21 mouse cellular contexts compared by ENCODE assay signal in genomic region chr13:56006827-56007226, GRCm38 (mm10).
DNase-seq lines count a peak whose midpoint lies in the region; ATAC-seq lines count a peak whose summit lies in the region.
"Had no signal": no experiment of that assay in that cellular context is flagged by ENCODE, and none has a peak within 500 bp of the region (broad histone marks: within the 10 kb centered on the region; RNA-seq: fewer than 3 reads in every experiment).

No protein-coding gene starts in this region.

- H3K4me2 ChIP-seq in forebrain, embryonic 15.5 days (replicated peaks): no peak overlapping the region
- H3K4me2 ChIP-seq in forebrain, embryonic 16.5 days (ENCODE audit: low read length): no peak overlapping the region
- H3K4me2 ChIP-seq in liver, embryonic 11.5 days: no peak overlapping the region
- H3K4me2 ChIP-seq: embryonic facial prominence, embryonic 15.5 days; heart, embryonic 12.5 days; hindbrain, embryonic 14.5 days; intestine, embryonic 15.5 days had no signal

- no peaks in the 10 kb centered on the region for H3K27me3 ChIP-seq in forebrain, embryonic 15.5 days
- H3K27me3 ChIP-seq in forebrain, embryonic 10.5 days (ENCODE audit: poor library complexity, severe bottlenecking): no peaks in the 10 kb centered on the region
- no peaks in the 10 kb centered on the region for H3K27me3 ChIP-seq in forebrain, embryonic 16.5 days (replicated peaks; ENCODE audit: control insufficient read depth, insufficient read depth, low read length)
- no peaks in the 10 kb centered on the region; the same call in 1 of the 2 replicates for H3K27me3 ChIP-seq in liver, embryonic 11.5 days (replicated peaks; ENCODE audit: control insufficient read depth, insufficient read depth, low read length)
- H3K27me3 ChIP-seq: embryonic facial prominence, embryonic 15.5 days; Patski had no signal

- WGBS in forebrain, embryonic 15.5 days: 58% methylated on average over 2 of the region's 2 CpGs
- WGBS in forebrain, embryonic 10.5 days: 89% methylated on average over 2 of the region's 2 CpGs
- WGBS in forebrain, embryonic 16.5 days: 49% methylated on average over 2 of the region's 2 CpGs
- 75% methylated on average over 2 of the region's 2 CpGs for WGBS in liver, embryonic 11.5 days

- no peak overlapping the region for H3K9ac ChIP-seq in forebrain, embryonic 15.5 days (replicated peaks)
- no peak overlapping the region for H3K9ac ChIP-seq in forebrain, embryonic 16.5 days (replicated peaks; ENCODE audit: low read depth, low read length)
- no peak overlapping the region for H3K9ac ChIP-seq in liver, embryonic 11.5 days (ENCODE audit: low read depth, low read length)
- H3K9ac ChIP-seq: embryonic facial prominence, embryonic 15.5 days; heart, embryonic 12.5 days; hindbrain, embryonic 14.5 days; intestine, embryonic 15.5 days had no signal

- DNase-seq in forebrain, embryonic 10.5 days (ENCODE audit: extremely low spot score, low spot score): no peak
- peak; percentile 41 for DNase-seq in MN1 (ENCODE audit: low spot score)
- DNase-seq in ovary, adult 18-20 months (ENCODE audit: low spot score): no peak
- DNase-seq in liver, embryonic 11.5 days (ENCODE audit: low spot score): no peak
- DNase-seq: adrenal gland, postnatal 14 days; cerebellum, adult 2 months; embryo, embryonic 11 days; gastrocnemius, adult 2 months; gastrocnemius, postnatal 25 days had no signal

- no peak overlapping the region for H3K4me3 ChIP-seq in forebrain, embryonic 15.5 days
- no peak overlapping the region for H3K4me3 ChIP-seq in forebrain, embryonic 10.5 days
- no peak overlapping the region for H3K4me3 ChIP-seq in forebrain, embryonic 16.5 days (replicated peaks; ENCODE audit: low read length)
- H3K4me3 ChIP-seq in liver, embryonic 11.5 days (ENCODE audit: low read depth, low read length): no peak overlapping the region
- H3K4me3 ChIP-seq: embryonic facial prominence, embryonic 15.5 days; erythroblast, embryonic 14.5 days; gastrocnemius, adult 2 months; heart, embryonic 12.5 days; hindbrain, embryonic 10.5 days; intestine, embryonic 15.5 days had no signal

- peak; percentile 71 for ATAC-seq in forebrain, embryonic 15.5 days (replicated peaks)
- peak; percentile 85 for ATAC-seq in forebrain, embryonic 16.5 days
- ATAC-seq in liver, embryonic 11.5 days (replicated peaks; ENCODE audit: low FRiP score): no peak
- ATAC-seq: activated CD4-positive, CD25-positive, alpha-beta regulatory T cell, adult 4 months; CD4-positive, CD25-positive, alpha-beta regulatory T cell, adult 4 months; intestine, embryonic 15.5 days; Patski had no signal

- peak overlapping the region; percentile 61 for H3K27ac ChIP-seq in forebrain, embryonic 15.5 days (replicated peaks)
- H3K27ac ChIP-seq in forebrain, embryonic 10.5 days: no peak overlapping the region
- peak overlapping the region; percentile 60 for H3K27ac ChIP-seq in forebrain, embryonic 16.5 days (ENCODE audit: low read length)
- H3K27ac ChIP-seq in liver, embryonic 11.5 days (ENCODE audit: low read depth, low read length): no peak overlapping the region
- H3K27ac ChIP-seq: embryonic facial prominence, embryonic 15.5 days; gastrocnemius, adult 2 months; hindbrain, embryonic 10.5 days; hindbrain, embryonic 14.5 days; intestine, embryonic 15.5 days had no signal

- H3K4me1 ChIP-seq in forebrain, embryonic 15.5 days: peaks cover 25% of the 10 kb centered on the region
- H3K4me1 ChIP-seq in forebrain, embryonic 10.5 days: peaks cover 17% of the 10 kb centered on the region
- peaks cover 11% of the 10 kb centered on the region for H3K4me1 ChIP-seq in forebrain, embryonic 16.5 days (replicated peaks; ENCODE audit: control insufficient read depth, insufficient read depth, low read length)
- H3K4me1 ChIP-seq in liver, embryonic 11.5 days (replicated peaks; ENCODE audit: control insufficient read depth, insufficient read depth, low read length): no peaks in the 10 kb centered on the region

- H3K9me3 ChIP-seq in forebrain, embryonic 15.5 days: no peaks in the 10 kb centered on the region
- H3K9me3 ChIP-seq in forebrain, embryonic 10.5 days: no peaks in the 10 kb centered on the region
- H3K9me3 ChIP-seq in forebrain, embryonic 16.5 days (ENCODE audit: control insufficient read depth, low read length): no peaks in the 10 kb centered on the region
- no peaks in the 10 kb centered on the region for H3K9me3 ChIP-seq in liver, embryonic 11.5 days (ENCODE audit: control insufficient read depth, low read length)
- H3K9me3 ChIP-seq: embryonic facial prominence, embryonic 15.5 days; G1E; heart, embryonic 12.5 days; hindbrain, embryonic 10.5 days; intestine, embryonic 15.5 days had no signal

- H3K36me3 ChIP-seq in forebrain, embryonic 15.5 days: no peaks in the 10 kb centered on the region
- no peaks in the 10 kb centered on the region for H3K36me3 ChIP-seq in forebrain, embryonic 10.5 days (replicated peaks)
- H3K36me3 ChIP-seq in forebrain, embryonic 16.5 days (ENCODE audit: control insufficient read depth, insufficient read depth): no peaks in the 10 kb centered on the region
- no peaks in the 10 kb centered on the region for H3K36me3 ChIP-seq in liver, embryonic 11.5 days (ENCODE audit: control insufficient read depth, insufficient read depth, low read length)
- H3K36me3 ChIP-seq: embryonic facial prominence, embryonic 15.5 days; G1E; heart, embryonic 12.5 days; hindbrain, embryonic 10.5 days; intestine, embryonic 15.5 days had no signal

Comparison
In these comparisons a context has a peak if more than half of its experiments do, and no peak if none do; other contexts are left out.
1. H3K27ac ChIP-seq: peak in forebrain, embryonic 15.5 days (single experiment) and forebrain, embryonic 16.5 days (single experiment); none in forebrain, embryonic 10.5 days (single experiment) and liver, embryonic 11.5 days (single experiment).